Mouse (Mus musculus) Muller cell, postnatal 12 days (primary cell): ENCODE data around the gene Rasl11a.

ENCODE experiments used
- DNase-seq: peaks from one replicate; pipeline ENCODE4 v3.0.0-alpha.2; 2015; ENCODE audit errors: inconsistent ontology term

Rasl11a gene

GRCm38 (mm10) chr5:146844945-146845365 is at the start of gene Rasl11a:
Rasl11a (plus strand) TSS chr5:146845071.
- peak; percentile 90 for DNase-seq

- no peak for DNase-seq
These were observed 49.1 kb upstream of the Rasl11a start for GRCm38 (mm10) chr5:146795728-146796127.

GRCm38 (mm10) chr5:146798031-146798430 is 46.8 kb upstream of the Rasl11a start:
- no peak for DNase-seq

DNA sequence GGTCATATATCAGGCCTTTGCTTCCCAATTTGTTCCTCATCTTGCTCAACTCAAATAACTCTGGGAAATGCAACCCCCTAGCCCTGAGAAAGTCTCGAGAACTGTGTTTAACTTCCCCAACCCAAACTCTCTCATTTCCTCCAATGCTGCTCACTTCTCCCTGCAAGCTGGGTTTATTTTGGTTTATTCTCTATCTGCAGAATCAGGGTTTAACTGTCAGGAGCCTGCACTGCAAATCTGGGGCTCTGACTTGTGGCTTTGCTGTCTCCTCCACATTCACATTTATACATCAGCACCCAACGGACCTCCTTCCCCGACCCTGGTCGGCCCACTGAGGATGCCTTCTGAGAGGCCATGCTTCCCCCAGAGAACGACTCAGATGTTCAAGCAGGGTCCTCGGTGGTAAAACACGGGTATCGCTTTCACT is 38.9 kb upstream of the Rasl11a start:
- no peak for DNase-seq

DNA sequence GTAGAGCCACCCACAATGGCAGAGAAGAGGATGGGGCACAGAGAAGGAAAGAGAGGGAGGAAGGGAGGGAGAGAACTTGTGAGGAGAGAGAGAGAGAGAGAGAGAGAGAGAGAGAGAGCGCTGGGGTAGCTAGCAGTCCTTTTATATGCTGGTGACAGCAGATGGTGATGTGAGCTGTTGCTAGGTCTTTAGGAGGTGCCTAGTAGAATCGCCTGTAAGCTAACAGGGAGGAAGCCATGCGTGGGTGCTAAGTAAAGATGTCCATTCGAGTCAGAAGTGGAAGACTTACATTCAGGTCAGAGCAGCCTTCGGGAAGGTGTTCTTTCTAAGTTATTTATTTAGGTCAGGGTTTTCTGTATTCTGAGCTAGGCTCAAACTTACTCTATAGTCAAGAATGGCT is 34.9 kb upstream of the Rasl11a start:
- no peak for DNase-seq

GRCm38 (mm10) chr5:146812866-146813265 is 32.0 kb upstream of the Rasl11a start:
- DNase-seq = no peak

- DNase-seq = no peak
These were observed 31.4 kb upstream of the Rasl11a start for GRCm38 (mm10) chr5:146813421-146813820.

GRCm38 (mm10) chr5:146815394-146815793 is 29.5 kb upstream of the Rasl11a start:
- no peak for DNase-seq

DNA sequence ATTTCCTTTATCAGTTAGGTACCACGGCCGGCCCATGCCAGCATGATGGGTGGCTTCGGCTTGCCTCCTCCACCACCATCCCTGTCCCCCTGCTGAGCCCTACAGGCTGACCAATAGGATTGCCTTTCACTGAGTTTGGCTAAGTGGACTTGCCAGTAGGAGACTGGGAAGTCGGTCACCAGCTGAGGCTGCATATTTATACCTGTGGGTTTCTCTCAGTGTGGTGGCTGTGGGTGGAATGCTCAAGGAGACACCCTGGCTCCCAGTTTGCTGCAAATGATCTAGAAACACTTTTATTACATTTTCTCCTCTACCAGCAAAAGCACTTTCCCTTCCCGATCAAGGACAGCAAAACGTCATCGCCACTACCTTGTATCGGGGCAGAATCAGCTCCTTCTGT is 27.3 kb upstream of the Rasl11a start:
- DNase-seq = no peak

- DNase-seq = no peak
These were observed 25.8 kb upstream of the Rasl11a start for GRCm38 (mm10) chr5:146818906-146819623.

- no peak for DNase-seq
These were observed 21.9 kb upstream of the Rasl11a start for GRCm38 (mm10) chr5:146823005-146823404.

DNA sequence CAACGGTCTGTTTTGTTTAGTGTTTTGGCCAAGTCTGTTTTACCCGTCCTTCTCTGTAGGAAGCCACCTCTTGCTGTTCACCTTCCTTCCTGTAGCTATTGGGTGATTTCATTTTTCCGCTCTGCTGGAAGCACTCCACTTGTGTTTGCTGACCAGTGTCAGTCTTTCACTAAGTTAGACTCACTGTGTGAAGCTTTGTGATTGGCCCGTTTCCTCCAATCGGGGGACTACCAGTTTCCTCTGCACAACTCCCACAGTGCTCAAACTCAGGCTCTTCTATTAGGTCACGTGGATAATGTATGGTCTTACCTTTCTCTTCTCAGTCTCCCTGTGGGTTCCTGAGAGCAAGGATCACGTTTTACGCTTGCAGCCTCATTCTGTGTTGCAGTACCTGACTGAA is 15.3 kb upstream of the Rasl11a start:
- DNase-seq = no peak

GRCm38 (mm10) chr5:146832435-146832768 is 12.5 kb upstream of the Rasl11a start:
- no peak for DNase-seq

DNA sequence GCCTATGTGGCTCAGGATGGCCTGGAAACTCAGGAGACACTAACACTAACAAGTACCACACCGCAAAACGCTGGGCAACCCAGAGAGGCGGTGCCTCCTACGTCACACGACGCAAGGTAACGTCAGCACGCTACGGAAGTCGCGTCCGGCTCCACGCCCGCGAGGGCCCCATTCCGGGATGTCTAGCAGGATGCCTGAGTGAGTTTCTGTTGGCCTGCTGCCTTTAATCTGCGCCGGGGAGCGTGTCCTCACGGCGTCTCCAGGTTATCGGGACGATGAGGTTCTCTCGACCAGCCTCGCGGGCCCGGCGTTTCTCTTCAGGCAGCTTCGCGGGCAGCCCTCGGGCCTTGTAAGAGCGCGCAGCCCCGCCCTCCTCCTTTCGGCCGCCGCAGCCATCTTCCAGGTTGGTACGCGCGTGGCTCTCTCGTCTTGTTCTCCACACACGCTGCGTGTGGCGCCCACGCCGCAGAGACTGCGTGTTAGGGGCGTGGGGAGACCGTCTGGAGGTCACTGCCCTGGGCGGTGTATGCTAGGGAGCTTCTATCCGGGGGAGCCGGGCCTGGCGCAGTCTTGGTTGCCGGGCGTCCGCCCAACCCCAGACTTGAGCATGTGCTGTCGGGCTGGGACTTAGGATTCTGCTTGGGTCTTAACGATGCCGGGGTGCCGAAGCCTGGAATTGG is 12.0 kb upstream of the Rasl11a start, which contains the start of gene Rpl21:
Rpl21 (plus strand) TSS at position 122 of the 680 bp plus-strand sequence.
- peak; percentile 96 for DNase-seq

GRCm38 (mm10) chr5:146833673-146834201 is 11.1 kb upstream of the Rasl11a start:
- no peak for DNase-seq

- DNase-seq = no peak
These were observed 9.9 kb upstream of the Rasl11a start for GRCm38 (mm10) chr5:146834959-146835358.

GRCm38 (mm10) chr5:146837967-146838720 is 6.7 kb upstream of the Rasl11a start:
- no peak for DNase-seq

DNA sequence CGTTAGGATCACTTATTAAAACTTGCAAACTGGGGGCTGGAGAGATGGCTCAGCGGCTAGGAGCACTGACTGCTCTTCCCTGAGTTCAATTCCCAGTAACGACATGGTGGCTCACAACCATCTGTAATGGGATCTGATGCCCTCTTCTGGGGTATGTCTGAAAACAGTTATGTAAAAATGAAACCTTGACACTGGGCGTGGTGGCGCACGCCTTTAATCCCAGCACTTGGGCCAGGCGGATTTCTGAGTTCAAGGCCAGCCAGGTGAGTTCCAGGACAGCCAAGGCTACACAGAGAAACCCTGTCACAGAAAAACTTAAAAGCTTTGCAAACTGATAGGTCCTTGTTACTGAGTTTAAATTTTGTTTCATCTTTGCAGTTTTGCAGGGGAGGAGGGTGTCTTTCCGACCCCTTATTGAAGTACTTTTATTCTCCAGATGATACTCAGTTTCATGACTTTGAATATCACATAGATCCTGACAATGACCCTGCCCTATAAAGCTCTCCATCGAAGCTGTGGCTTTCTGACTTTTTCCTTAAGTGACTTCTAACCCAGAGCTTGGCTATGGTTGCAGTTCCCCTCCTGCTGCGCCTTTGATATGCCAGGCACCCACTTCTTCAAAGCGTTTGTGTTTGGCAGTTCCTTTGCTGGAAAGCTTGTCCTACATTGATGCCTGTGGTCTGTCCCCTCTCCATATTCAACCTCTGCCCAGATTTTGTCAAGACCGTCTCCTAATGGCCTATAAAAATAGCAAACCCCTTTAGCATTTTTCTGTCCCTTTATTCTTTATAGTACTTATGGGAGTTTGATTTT is 5.8 kb upstream of the Rasl11a start:
- DNase-seq = no peak

DNA sequence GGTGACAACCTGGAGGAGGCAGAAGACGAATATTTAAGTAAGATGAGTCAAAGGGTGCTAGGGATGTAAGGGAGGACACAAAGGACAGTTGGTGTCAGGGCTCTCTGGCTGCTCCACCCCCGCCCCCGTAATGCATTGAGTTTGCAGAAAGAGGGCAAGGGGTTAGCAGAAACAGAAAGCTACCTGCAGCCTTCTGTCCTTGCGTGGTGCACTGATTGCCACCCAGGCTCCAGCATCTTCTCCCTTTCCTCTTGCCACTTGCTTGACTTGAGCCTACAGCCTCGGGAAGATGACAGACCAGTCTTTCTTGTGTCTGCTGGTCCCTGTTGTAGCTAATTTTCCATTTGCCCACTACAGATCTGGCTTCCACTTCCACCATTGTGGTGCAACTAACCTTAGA is 5.1 kb upstream of the Rasl11a start:
- DNase-seq = no peak

DNA sequence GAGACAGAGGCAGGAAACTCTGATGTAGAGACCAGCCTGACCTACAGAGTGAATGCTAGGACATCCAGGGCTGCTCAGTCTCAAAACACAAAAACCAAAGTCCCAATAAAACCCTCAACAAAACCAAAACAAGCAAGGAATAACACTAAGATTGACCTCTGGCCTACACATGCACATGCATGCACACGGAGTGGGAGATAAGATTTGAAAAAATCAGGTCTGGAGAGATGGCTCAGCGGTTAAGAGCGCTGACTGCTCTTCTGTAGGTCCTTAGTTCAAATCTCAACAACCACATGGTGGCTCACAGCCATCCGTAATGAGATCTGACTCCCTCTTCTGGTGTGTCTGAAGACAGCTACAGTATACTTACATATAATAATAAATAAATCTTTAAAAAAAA is 4.4 kb upstream of the Rasl11a start:
- DNase-seq = no peak

DNA sequence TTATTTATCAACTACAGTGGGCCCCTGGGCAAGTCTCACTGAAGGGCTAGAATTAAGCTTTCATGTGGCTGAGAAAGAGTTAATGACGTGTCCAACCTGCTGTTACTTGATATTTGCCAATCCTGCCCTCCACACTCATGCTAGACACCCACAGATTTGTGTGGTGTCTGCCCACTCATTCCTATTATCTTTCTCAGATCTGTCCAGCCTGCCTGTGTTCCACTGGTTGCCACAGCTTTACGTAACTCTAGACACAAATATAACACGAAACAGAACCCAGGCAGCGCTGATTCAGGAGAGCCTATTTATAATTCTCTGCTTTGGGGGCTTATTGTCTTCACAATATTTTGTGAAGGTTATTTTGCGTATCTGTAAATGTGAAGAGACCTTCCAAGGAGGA is 3.6 kb upstream of the Rasl11a start:
- no peak for DNase-seq

- DNase-seq = no peak
These were observed 2.9 kb upstream of the Rasl11a start for GRCm38 (mm10) chr5:146841996-146842395.
